Mouse (Mus musculus) heart, embryonic 14.5 days (tissue): ENCODE measurements around the gene Brca1. TPM values are rescaled to one million over a fixed set of nuclear protein-coding genes. Genes with fewer than 3 reads are reported as not detected.

Experiments
- polyA plus RNA-seq: library from polyadenylated mRNA; unstranded; fragments of >200 nt; fragmentation: Nextera tagmentation; extraction: Ambion mirVana; gene quantifications from 2 replicates; pipeline ENCODE4 v1.2.1, GENCODE M21; 2014

Gene Brca1
- polyA plus RNA-seq, 1 experiment from 2014 or later = 8.3 TPM

Other genes with a start within 250 kb of the Brca1 start
- gene Becn1, start 249.7 kb downstream of the Brca1 start, polyA plus RNA-seq = 134 and 149 TPM in 2 replicates
- gene Psme3, start 235.7 kb downstream of the Brca1 start, polyA plus RNA-seq = 62.5 and 66.5 TPM in 2 replicates
- 0.55 and 0.84 TPM in 2 replicates for gene Aoc2, start 226.9 kb downstream of the Brca1 start, polyA plus RNA-seq
- gene Aoc3, start 221.3 kb downstream of the Brca1 start, polyA plus RNA-seq = 1.4 and 1.9 TPM in 2 replicates
- not detected in 2 replicates for gene G6pc, start 184.4 kb downstream of the Brca1 start, polyA plus RNA-seq
- gene Aarsd1, start 134.3 kb downstream of the Brca1 start, polyA plus RNA-seq = 42.2 and 45.4 TPM in 2 replicates
- 10.2 and 17.4 TPM in 2 replicates for gene Gm27029, start 127.2 kb downstream of the Brca1 start, polyA plus RNA-seq
- gene Rundc1, start 126.9 kb downstream of the Brca1 start, polyA plus RNA-seq = 10.1 and 10.7 TPM in 2 replicates
- gene Ptges3l, start 126.6 kb downstream of the Brca1 start, polyA plus RNA-seq = 81.7 and 96.0 TPM in 2 replicates
- 245 and 260 TPM in 2 replicates for gene Rpl27, start 109.7 kb downstream of the Brca1 start, polyA plus RNA-seq
- gene Ifi35, start 103.5 kb downstream of the Brca1 start, polyA plus RNA-seq = 17.1 and 17.3 TPM in 2 replicates
- 5.4 and 9.0 TPM in 2 replicates for gene Rnd2, start 87.0 kb downstream of the Brca1 start, polyA plus RNA-seq
- 24.7 and 31.6 TPM in 2 replicates for gene Vat1, start 85.7 kb downstream of the Brca1 start, polyA plus RNA-seq
- 62.6 and 70.0 TPM in 2 replicates for gene Nbr1, start 194 bp upstream of the Brca1 start, polyA plus RNA-seq
- 3.6 and 4.1 TPM in 2 replicates for gene Tmem106a, start 30.3 kb upstream of the Brca1 start, polyA plus RNA-seq
- gene Gm11634, start 47.3 kb upstream of the Brca1 start, polyA plus RNA-seq = not detected in 2 replicates
- 42.4 and 48.4 TPM in 2 replicates for gene Rdm1, start 75.2 kb upstream of the Brca1 start, polyA plus RNA-seq
- 6.2 and 6.7 TPM in 2 replicates for gene Arl4d, start 113.6 kb upstream of the Brca1 start, polyA plus RNA-seq
- gene Dhx8, start 181.0 kb upstream of the Brca1 start, polyA plus RNA-seq = 18.5 and 21.2 TPM in 2 replicates
- gene Etv4, start 233.4 kb upstream of the Brca1 start, polyA plus RNA-seq = 4.0 and 4.8 TPM in 2 replicates